Mouse (Mus musculus) CH12.LX (cell line): ENCODE measurements at regions not wholly inside any gene's neighbourhood (a gene's known extent, or its start where the extent isn't known, plus 50 kb on each side); places are given as distances from the start of the nearest gene placed in this dataset.

Experiments used
- CTCF ChIP-seq, 2 experiments: IDR thresholded peaks in 1 of 2; conservative IDR thresholded peaks in 1 of 2; 2 replicates each; pipeline ENCODE4 v1.5.1; 2011 to 2012; ENCODE audit warnings: low read depth in 2 of 2, low read length in 2 of 2, improper control_type of control experiment in 1 of 2, inconsistent platforms in 1 of 2, mild to moderate bottlenecking in 1 of 2, moderate library complexity in 1 of 2
- ELF1 ChIP-seq: IDR thresholded peaks from 2 replicates; pipeline ENCODE4 v1.6.1; 2014; ENCODE audit warnings: low read depth, mild to moderate bottlenecking, inconsistent platforms, low read length, improper control_type of control experiment
- GABPA ChIP-seq: IDR thresholded peaks from 2 replicates; pipeline ENCODE4 v1.6.1; 2012; ENCODE audit warnings: low read depth, low read length, improper control_type of control experiment, inconsistent platforms; ENCODE audit not compliant: insufficient replicate concordance

DNA sequence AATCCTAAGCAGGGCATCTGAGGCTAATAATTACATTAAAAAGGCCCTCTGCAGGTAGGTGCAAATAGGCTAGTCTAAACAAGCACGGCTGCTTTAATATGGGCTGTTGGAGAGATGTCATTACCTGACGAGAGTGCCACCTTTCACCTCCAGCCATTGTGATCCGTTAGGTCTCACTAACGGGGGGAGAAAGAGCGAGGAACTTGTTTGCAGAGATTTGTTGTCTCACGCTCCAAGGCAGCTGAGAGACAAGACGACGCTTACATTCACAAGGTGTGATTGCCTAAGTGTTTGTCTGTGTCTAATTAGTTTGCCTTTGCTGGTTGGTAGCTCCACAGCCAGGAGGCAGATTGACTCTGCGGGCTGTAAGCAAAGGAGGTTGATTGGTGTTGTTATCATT, 180.3 kb downstream of the Zfp326 start:
- TF ChIP-seq ELF1, result no peak
- TF ChIP-seq CTCF (conservative IDR thresholded peaks at IDR 0.05 in 1 of 2, IDR thresholded peaks at IDR 0.05 in 1 of 2; ENCODE audit: low read depth in 2 of 2, low read length in 2 of 2), result no peak
- no peak for TF ChIP-seq GABPA
